7 mouse cellular contexts compared by ENCODE assay signal in the genomic region with DNA sequence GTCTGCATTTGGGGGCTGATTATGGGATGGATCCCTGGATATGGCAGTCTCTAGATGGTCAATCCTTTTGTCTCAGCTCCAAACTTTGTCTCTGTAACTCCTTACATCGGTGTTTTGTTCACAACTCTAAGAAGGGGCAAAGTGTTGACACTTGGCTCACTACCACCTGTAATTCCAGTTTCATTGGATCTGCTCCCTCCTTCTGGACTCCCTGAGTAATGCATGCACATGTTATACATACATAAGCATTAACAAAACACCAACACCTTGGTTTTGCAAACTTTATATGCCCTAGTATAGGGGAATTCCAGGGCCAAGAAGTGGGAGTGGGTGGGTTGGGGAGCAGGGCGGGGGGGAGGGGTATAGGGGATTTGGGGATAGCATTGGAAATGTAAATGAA.
DNase-seq lines count a peak whose midpoint lies in the region; TF ChIP-seq lines count a peak whose summit lies in the region.
"Not testable (repeated sequence)": the region's sequence is repeated elsewhere in the genome, so short reads cannot be mapped to it uniquely, and the experiment has no call there.

No protein-coding gene starts in this region.

- intact Hi-C loops in heart, adult 2 months (cut with DNase I), result not testable (repeated sequence)
- intact Hi-C loops in left cerebral cortex, postnatal 14 days (cut with DNase I), result loop anchor here (10.0 kb wide), 1 partner anchor 258 kb away; a partner anchor contains a TSS

- not testable (repeated sequence) for H3K4me1 ChIP-seq in heart, adult 2 months (ENCODE audit: control insufficient read depth, insufficient read depth, low read length)

- not testable (repeated sequence) for H3K27ac ChIP-seq in heart, adult 2 months

- peak; percentile 19; the same call in 1 of the 2 replicates for TF ChIP-seq CTCF in heart, adult 2 months (IDR thresholded peaks at IDR 0.05)

- peak; percentile 1 for DNase-seq in adrenal gland, postnatal 25 days
- peak; percentile 8 to 29 for DNase-seq in cerebellum, postnatal 25 days
- DNase-seq in heart, adult 2 months, result not testable (repeated sequence)
- DNase-seq in kidney, postnatal 10 days, result peak; percentile 7
- DNase-seq in left cerebral cortex, postnatal 14 days (ENCODE audit: low spot score in 2 of 2), result peak; percentile 8 to 15
- DNase-seq in lung, postnatal 36 days, result peak; percentile 22
- DNase-seq in right cerebral cortex, postnatal 4 days, result peak; percentile 5

- 83% methylated on average over 2 of the region's 2 CpGs for WGBS in heart, adult 2 months

- H3K9ac ChIP-seq in heart, adult 2 months (ENCODE audit: low read depth, low read length), result not testable (repeated sequence)

- H3K36me3 ChIP-seq in heart, adult 2 months (ENCODE audit: control insufficient read depth, insufficient read depth, low read length), result not testable (repeated sequence)

- TF ChIP-seq POLR2A in heart, adult 2 months (IDR thresholded peaks at IDR 0.05; ENCODE audit: insufficient read depth, low read depth, low read length), result not testable (repeated sequence)

- TF ChIP-seq EP300 in heart, adult 2 months (IDR thresholded peaks at IDR 0.05; ENCODE audit: insufficient read depth, low read depth, low read length), result not testable (repeated sequence)

- not testable (repeated sequence) for H3K27me3 ChIP-seq in heart, adult 2 months (ENCODE audit: control insufficient read depth, insufficient read depth, low read length)

- not testable (repeated sequence) for H3K4me3 ChIP-seq in heart, adult 2 months

- not testable (repeated sequence) for H3K79me2 ChIP-seq in heart, adult 2 months (replicated peaks; ENCODE audit: control insufficient read depth, insufficient read depth, low read length)
